Mouse (Mus musculus) thymus, postnatal 4 days (tissue): Measurements from ENCODE around the gene Tcp11l1.

Experiments used
- DNase-seq: peaks from one replicate; pipeline ENCODE4 v3.0.0; 2021

The Tcp11l1 gene

DNA sequence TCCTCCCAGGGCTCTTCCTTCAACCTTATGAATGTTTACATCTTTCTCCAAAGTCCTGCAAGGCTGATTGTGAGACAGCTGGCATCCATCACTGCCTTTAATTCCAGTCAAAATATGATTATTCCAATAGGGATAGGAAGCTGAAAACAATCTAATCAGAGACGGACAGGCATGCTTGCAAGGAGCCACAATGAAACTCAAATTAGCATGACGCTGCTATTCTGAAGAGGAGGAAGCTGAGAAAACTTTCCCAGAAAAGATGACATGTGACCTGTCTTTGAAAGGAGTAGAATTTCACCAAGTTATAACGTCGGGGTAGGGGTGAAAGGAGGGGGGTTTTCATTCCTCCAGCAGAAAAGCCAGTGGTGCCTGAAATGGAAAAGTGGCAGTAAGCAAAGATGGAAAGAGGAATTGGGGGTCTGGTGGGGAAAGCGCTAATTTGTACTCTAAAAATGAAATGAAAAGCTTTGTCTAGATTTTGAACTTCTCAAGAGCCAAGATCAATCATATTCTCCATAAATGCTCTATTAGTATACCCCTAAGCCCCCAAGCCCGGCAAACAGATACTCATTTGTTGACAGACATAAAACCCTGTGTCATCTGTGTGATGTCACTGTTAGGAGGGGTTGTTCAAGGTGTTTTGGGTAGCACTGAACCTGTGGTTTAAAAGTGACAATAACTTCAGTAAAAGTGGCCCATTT, 1.1 kb downstream of the Tcp11l1 start:
- DNase-seq, result no peak

DNA sequence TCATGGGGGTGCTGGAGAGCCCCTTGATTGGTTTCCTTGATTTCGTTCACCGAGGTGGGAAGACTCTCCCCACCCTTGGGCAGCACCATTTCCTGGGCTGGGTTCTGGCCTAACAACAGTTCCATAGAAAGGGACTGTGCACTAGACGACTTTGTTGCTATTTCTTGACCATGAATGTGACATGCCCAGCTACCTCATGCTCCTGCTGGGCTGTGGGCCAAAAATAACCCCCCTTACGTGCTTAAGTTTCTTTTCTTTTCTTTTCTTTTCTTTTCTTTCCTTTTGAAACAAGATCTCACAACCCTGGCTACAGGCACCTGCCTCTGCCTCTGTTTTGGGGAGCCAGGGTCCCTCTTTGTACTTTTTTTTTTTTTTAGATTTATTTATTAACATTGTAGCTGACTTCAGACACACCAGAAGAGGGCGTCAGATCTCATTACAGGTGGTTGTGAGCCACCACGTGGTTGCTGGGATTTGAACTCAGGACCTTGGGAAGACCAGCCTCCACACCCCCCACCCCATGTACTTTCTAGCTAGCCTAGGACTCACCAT, 2.1 kb downstream of the Tcp11l1 start:
- DNase-seq, result no peak

- no peak for DNase-seq
These were observed 7.6 kb downstream of the Tcp11l1 start for GRCm38 (mm10) chr2:104704355-104704754.

DNA sequence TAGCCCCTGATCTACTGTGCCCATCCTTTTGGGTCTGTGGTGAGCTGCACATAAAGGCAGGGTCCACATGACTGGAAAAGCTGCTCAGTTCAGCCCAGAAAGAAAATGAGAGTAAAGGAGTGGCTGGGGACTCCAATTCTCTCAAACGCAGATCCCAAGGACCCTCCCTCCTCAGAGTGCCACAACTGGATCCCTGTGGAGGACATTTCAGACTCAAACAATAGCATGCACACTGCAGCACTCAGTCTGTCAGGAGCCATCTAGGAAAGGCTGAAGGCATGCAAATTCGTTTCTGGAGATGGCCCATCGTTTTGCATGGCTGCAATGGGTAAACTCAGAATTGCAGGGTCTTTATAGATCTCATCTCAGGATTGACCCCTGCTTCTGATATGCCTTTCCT, 8.8 kb downstream of the Tcp11l1 start:
- DNase-seq, result no peak

GRCm38 (mm10) chr2:104699659-104700058, 12.3 kb downstream of the Tcp11l1 start:
- DNase-seq, result no peak

DNA sequence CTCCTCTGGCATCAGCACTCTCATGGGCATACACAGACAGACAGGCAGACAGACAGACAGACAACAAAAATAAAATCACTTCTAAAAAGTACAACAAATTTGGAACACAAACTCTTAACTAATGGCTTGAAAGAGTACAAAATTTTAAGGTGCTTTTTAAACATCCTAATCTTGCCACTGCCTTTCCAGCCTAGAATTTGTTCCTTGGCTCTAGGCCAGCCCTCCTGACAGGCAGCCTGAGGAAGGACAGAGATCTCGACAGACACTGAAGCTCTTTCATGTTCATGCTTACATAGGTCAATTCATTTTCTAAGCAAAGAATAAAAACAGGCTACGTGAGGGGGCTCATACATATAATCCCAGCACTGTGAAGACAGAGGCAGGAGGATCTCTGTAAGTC, 19.4 kb downstream of the Tcp11l1 start:
- no peak for DNase-seq

GRCm38 (mm10) chr2:104690720-104691119, 21.2 kb downstream of the Tcp11l1 start:
- DNase-seq, result no peak

DNA sequence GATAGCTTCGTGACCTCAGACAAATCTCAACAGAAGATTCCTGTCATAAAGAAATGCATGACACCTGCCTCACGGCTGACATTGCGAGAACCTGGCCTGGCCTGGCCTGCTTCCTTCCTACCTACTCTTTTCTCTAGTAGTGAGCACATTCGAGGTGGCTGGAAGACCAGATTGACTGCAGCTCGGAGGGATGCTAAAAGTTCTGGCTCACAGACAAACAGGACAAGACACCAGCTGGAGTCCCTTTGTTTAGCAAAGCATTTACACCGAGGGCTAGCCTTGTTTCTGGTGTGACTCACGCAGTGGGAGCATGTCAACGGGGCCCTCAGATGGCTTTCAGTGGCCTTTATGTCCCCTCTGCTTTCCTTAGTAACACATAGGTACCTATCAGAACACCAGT, 23.2 kb downstream of the Tcp11l1 start:
- no peak for DNase-seq

GRCm38 (mm10) chr2:104688321-104688720, 23.6 kb downstream of the Tcp11l1 start:
- DNase-seq, result no peak

- no peak for DNase-seq
These were observed 24.7 kb downstream of the Tcp11l1 start for GRCm38 (mm10) chr2:104687261-104687660.

DNA sequence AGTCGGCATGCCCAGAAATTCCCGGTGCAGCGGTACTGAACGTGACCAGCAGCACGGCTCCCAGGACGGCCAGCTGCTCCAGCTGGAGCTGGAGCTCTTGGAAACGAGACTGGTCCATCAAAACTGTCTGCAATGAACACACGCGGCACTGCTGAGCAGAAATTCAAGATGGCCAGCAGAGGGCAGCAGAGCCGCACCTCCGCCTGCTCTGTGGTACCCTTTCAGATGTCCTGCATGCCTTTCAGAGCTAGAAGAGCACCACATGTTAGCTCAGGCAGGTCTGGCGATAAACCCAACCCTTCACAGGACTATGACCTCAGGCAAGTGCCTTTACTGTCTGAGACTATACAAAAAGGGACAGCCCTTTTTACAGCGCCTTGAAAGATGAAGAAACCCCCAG, 26.6 kb downstream of the Tcp11l1 start:
- DNase-seq, result peak; percentile 87

- no peak for DNase-seq
These were observed 27.2 kb downstream of the Tcp11l1 start for GRCm38 (mm10) chr2:104684771-104685170.

DNA sequence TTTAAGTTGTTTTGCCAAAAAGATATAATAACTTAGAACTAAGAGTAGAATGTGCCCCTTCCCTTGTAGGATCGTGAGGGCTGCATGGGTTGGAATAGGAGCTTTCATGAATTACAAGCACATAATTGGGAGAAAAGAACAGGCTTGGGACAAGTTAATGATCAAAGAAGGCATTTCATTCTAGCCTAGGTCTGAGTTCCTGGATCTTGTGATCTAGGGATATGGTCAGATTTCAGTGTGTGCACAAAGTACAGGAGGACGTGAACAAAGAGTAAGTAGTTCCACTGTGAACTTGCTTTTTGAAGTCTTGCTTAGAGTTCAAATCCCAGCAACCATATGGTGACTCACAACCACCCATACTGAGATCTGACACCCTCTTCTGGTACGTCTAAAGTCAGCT, 34.6 kb downstream of the Tcp11l1 start:
- no peak for DNase-seq

DNA sequence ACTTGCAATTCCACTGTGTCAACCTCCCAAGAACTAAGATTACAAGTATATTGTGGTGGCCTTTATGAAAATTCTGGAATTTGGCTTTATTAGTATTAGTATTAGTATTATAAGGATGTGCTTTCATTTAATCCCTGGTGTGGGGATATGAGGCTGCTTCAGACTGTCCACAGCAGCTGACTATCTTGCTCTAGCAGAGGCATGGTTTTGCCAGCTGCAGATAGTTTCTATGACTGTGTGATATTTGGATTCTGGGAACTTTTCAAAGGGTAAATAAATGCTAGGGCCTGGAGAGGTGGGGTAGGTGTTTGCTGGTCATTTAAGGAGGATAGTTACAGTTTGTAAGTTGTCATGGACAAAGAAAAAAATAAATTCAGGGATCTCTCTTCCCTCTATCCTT, 40.2 kb downstream of the Tcp11l1 start:
- no peak for DNase-seq

GRCm38 (mm10) chr2:104669122-104669804, 42.7 kb downstream of the Tcp11l1 start:
- peak; percentile 57 for DNase-seq

GRCm38 (mm10) chr2:104663372-104664100, 48.4 kb downstream of the Tcp11l1 start:
- DNase-seq, result no peak

DNA sequence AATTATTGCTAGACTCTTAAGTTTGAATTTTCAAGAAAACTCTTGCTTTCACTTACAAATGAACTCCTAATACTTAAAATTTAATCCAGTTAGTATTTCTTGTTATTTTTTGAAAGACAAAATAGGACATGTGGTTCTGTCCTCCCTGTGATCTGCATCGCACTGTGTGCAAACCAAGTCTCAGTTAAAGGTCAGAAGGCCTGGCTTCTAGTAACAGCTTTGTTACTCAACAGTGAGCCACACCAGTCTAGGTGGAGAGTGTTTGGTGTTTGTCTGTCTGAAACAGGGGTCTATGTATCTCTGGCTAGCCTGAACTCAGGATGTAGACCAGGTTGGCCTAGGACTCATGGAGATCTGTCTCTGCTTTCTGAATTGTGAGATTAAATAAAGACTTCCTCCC, 53.3 kb downstream of the Tcp11l1 start:
- DNase-seq, result no peak

DNA sequence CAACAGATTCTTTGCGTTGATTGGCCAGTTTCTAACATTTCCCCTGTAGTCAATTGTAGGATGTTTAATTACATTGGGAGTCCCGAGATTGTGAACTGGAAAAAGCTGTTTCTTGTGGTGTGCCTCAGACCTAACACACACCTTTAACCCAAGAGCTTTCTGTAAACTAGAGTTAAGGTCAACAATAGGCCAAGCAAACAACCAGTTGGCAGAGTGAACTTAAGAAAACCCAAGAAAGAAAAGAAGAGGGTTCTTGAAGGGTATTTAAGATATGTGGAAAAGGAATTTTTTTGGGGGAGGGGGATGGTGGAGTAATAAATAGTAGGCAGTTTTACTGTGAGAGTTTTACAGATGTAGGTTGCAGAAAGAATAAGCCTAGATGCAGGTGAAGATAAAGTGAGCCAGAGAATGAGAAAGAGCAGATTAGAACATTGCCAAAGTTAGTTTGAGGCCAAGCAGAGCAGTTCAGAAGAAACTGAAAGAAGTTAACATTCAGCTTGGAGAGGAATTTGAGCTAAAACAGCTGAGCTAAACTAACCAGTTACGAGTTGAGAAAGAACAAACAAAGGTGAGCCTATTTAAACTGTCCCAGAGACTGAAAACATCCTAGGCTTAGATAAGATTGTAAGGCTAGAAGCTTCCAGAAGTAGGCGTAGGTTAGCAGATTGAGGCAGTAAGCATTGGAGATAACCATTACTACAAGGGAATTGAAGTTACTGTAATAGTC, 95.8 kb downstream of the Tcp11l1 start:
- no peak for DNase-seq

DNA sequence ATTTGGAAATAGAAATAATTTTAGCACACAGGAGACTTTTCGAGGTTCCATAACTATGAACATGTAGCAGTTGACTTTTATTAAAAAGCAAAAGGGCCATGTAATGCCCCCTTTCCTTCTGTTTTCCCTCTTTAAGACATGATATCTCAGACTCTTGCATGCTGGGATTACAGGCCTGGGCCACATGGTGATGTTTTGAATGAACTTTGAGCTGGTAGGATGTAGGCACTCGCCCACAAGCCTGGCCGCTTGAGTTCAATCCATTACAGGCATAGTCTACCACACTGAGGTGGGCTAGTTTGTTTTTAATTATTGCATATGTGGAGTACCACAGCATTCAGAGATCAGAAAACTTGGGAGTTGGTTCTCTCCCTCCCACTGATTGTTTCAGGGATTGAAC, 97.2 kb downstream of the Tcp11l1 start:
- DNase-seq, result no peak
